Mouse (Mus musculus) cerebellum, postnatal 14 days (tissue): ENCODE data around the gene Usp4.
"Not testable (repeated sequence)": the region's sequence is repeated elsewhere in the genome, so short reads cannot be mapped to it uniquely, and the experiment has no call there.

ENCODE experiments used
- DNase-seq, 2 experiments: peaks; one replicate each; pipeline ENCODE4 v3.0.0; 2021; ENCODE audit warnings: mixed read lengths in 2 of 2

The Usp4 gene

DNA sequence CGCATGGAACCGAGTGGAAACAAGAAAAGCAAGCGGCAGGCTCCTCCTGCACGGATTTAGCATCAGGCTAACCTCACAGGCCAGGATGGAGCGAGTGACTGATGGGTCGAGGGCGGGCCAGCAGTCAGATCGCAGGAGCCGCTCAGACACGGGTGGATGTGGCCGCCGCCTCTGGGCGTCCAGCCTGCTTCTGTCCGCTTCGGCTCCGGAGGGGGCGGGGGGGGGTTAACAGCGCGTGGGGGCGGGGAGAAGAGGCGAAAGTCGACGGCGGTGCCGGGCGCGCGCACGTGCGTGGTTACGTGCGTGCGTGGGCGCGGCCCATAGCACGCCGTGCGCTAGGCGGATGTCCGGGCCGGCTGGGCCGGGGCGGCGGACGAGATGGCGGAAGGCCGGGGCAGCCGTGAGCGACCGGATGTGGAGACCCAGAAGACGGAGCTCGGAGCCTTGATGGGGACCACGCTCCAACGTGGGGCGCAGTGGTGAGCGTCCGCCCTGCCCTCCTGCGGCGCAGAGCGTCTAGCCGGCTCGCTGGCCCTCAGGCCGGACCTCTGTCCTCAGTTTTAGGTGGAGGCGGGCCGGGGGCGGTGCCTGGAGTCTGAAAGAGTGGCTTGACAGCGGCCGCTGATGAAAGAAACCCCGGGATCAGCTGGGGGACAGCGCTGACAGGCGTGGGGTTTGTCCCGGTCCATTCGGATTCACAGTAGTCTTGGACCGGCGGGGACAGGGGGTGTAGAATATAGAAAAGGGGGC lies at the start of gene Usp4:
Usp4 (plus strand) TSS at position 314 of the 750 bp plus-strand sequence.
- DNase-seq = peak; percentile 93 to 95

DNA sequence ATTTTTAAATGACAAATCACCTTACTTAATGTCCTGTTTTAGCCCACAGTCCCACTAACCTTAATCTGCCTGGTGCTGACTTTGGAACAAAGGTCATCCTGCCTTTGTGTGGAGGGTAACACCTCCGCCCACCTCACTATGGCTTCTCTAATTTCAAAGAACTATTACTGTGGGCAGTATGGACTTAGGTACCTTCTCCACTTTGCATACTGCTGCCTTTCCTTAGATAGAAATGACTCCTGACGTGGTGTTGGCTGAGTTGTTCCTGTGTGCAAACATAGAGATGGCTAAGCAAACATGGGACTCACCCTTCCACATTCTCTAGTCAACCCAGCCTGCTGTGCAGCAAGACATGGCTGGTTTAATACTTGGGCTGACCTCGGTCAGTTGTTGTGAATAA lies 45.8 kb upstream of the Usp4 start:
- no peak for DNase-seq

DNA sequence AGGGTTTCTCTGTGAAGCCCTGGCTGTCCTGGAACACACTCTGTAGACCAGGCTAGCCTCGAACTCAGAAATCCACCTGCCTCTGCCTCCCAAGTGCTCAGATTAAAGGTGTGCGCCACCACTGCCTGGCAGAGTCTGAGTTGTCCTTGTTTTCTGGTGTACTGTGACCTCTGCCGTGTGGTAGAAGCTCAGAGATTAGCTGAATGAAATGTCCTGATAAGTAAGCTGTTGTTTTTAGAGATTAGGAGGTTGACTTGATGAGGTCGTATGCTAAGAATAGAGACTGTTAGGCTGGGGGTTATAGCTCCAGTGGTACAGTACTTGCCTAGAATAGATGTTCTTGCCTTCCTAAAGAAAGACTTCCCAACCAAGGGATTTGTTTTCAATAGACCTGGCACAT lies 42.9 kb upstream of the Usp4 start:
- DNase-seq = no peak

DNA sequence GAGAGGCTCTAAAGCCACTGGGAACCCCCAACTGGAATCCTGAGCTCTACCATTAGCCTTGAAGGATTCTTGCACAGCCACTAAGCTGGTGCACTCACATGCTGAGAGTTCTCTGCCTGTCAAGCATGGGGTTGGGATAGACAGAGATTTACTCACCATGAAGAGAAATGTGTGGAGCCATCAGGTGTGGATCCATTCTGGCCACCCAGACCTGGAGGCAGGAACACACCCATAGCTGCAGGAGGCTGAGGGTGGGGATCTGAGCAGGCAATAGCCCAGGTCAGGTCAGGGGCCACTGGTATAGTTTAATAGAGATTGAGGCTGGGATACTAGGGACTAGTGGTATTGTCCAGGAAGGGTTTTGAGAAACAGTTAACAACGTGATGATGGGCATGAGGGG lies 42.5 kb upstream of the Usp4 start:
- DNase-seq = peak in 1 of 2 experiments; percentile 29

DNA sequence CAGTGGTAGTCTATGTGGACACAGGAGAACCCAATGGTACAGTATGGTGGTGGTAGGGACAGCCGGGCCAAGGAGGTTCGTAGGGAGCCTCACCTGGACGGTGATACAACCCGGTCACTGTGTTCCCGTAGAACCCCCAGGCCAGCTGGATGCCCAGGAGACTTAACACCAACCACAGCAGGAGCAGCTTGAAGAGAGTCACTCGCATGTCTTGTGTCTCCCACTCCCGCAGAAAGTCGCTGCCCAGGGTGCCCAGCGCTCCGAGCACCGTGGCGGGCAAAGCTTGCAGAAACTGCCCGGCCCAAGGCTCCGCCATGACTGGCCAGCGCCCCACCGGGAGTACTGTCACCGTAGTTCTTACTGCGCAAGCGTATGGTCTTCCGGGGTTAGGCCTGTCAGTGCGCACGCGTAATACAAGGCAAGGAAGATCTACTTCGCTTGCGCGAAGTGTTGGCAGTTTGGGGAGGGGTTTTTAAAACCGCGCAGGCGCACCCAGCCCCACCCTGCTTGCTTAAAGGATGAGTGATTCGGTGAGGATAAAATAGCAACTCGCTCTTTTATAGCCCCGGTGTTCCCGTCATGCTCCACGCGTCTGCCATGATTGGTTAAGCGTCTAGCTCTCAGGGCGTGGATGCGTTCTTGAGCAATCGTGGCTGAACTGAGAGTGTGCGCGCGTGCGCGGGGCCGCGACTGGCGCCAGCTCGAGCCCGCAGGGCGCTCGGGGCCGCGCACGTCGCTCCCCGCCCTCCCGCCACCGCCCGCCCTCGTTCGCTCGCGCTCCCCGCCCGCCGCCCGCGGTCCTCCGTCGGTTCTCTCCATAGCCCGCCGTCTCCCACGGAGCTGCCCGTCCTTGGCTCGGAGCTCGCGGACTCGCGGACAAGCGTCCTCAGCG lies 41.8 kb upstream of the Usp4 start, which contains the start of the genes Rhoa and Tcta:
Rhoa (plus strand) TSS at position 501 of the 892 bp plus-strand sequence.
Tcta (minus strand) TSS at position 532 of the 892 bp plus-strand sequence.
- DNase-seq = peak; percentile 96 to 98

DNA sequence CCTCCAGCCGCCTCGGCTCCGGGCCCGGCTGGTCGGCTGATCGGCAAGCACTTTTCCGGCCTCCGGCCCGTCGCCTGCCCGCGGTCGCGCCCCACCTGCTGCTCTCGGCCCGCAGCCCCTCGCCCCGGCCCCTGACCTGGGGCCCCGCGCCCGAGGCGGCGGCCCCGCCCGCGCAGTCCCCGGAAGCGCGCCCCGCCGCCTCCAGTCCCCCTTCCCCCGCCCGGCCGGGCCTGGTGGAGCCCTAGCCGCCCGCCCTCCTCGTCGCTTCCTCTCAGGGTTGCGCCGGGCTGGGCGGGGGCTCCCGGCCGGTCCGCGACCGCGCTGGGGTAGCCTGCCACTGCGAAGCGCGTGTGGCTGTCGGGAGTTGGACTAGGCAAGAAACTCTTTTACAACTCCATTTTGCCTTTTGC lies 41.1 kb upstream of the Usp4 start:
- DNase-seq = peak; percentile 79 to 83

DNA sequence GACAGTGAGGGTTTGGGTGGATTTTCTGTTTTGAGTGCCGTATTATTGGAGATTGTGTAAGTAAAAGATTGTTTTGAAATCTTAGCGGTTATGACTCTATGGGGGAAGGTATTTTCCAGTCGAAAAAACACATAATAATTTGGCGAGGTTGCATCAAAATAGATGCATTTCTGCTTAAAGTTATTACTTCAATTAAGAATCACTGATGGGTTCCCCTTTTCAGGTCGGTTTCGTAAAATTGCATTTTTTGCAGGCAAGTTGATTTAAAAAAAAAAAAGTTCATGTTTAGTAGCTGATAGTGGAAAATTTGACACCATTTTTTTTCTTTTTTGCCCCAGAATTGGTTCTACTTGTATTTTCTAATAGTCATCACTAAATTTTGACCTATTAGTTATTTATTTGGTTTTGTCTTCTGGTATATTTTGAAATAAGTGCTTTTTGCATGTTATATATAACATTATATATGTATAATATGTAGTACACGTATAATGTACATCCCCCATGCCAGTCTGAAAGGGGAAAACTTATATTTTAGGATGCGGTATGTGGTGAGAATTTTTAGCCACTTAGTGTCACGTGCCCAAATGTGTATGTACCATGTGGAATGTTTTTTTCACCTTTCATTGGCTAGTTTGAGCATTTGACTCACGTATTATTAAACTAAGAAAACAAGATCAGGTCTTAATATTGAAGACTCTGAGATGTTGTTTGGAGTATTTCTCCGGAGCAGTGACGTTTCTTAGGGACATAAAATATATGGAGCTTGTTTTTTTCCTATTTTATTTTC lies 40.4 kb upstream of the Usp4 start:
- no peak for DNase-seq

DNA sequence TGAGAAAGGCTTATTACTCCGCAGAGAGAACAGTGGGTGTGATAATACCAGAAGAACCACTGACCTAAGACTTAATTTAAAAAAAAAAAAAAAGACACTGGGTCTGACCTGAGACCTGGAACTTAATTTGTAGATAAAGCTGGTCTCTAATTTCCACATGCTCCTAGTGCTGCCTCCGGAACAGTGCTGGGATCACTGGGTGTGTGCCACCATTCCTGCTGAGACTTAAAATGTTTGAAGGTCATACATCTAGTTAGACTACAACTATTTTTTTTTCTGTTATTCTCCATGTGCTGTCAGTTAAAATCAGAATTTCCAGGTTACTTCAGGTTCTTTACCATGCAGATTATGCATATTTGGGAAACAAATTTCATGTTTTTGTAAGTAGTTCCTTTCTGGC lies 39.5 kb upstream of the Usp4 start:
- no peak for DNase-seq

DNA sequence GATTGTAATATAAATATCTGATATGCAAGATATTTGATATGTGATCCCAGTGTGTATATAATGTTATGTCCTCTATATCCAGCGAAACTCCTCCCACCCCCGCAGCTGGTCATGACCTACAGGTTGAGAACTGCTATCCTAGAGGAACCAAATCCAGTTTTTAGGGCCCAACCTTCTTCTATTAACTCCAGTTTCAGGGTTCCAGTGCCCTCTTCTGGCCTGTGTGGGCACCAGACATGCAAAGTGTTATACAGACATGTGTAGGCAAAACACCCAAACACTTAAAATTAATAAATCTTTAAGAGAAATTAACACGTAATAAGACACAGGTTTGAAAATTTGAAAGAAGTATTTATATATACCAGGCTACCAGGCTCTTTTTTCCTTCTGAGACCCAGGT lies 30.1 kb upstream of the Usp4 start:
- DNase-seq = no peak

DNA sequence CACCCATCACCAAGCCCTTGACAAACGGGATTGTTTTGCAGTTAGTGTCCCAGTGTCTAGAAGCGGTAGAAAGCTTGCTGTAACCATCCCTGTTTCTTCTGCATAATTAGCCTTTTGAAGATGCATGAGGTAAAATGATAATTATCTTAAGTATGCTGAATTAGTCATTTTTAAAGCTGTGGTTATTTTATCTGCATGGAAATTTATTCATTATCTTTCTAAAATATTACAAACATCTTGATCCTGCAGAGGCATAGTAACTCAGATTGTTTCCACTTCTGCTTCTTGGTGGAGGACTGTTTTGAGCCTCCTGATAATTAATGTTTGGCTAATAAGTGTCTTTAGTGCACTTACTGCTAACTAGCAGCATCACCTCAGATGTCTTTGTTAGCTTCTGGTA lies 29.2 kb upstream of the Usp4 start:
- no peak for DNase-seq

DNA sequence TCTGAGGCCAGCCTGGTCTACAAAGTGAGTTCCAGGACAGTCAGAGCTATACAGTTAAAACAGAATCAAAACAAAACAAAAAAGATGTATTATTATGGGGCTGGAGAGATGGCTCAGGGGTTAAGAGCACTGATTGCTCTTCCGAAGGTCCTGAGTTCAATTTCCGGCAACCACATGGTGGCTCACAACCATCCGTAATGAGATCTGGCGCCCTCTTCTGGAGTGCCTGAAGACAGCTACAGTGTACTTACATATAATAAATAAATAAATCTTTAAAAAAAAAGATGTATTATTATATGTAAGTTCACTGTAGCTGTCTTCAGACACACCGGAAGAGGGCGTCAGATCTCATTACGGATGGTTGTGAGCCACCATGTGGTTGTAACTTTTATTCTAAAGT lies 25.6 kb upstream of the Usp4 start:
- not testable (repeated sequence) for DNase-seq

DNA sequence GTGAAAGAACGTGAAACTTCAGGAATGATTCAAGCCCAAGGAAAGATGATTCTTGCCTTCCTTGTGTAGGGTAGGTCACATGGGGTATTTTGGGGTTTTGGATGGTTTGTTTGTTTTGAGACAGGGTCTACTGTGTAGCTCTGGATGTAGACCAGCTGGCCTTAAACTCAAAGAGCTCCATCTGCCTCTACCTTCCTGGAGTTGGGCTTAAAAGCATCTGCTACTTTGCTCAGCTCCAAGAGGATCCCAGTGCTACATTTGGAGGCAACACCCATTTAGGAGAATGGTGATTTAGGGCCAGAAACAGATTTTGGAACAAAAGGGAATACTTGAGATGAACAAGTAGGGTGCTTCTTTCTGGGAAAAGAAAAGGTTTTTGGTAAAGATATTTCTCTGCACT lies 22.9 kb upstream of the Usp4 start:
- DNase-seq = peak; percentile 57 to 73

DNA sequence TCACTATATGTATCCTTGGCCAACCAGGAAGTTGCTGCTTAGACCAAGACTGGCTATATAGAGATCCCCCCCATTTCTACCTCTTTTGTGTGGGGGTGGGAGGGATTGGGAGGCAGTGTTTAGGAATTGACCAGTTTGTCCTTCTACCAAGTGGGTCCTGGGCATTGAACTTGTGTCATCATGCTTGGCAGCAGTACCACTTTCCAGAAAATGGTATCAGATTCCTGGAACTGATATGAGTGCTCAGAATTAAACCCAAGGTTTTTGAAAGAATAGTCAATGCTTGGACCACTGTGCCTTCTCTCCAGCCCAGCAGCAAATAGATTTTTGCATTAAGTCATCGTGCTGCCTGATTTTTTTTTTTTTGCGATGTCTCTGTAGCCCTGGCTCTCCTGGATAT lies 21.8 kb upstream of the Usp4 start:
- no peak for DNase-seq

DNA sequence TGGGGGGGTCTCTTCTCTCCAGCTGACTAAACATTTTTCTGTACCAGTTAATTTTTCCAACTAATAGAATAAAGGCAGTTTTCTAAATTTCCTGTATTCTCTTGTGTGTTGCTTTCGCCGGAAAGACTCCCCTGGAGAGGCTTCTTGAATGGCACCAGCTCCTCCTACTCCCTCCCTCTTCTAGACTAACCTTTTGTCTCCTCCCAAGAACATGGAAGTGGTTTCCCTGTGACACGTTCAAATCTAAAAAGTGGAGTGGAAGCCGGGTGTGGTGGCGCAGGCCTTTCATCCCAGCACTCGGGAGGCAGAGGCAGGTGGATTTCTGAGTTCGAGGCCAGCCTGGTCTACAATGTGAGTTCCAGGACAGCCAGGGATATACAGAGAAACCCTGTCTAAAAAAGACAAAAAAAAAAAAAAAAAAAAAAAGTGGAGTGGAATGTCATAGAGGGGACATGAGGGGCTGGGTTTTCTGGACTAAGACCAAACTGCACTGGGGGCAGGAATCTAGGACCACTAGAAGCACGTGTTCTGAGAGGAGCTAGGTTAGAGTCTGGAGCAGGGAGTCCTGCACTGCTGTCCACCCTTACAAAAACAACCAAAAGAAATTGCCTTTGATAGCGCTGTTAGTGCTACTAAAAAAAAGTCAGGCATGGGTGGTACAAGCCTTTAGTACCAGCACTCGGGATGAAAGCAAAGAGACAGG lies 9.7 kb upstream of the Usp4 start:
- no peak for DNase-seq

DNA sequence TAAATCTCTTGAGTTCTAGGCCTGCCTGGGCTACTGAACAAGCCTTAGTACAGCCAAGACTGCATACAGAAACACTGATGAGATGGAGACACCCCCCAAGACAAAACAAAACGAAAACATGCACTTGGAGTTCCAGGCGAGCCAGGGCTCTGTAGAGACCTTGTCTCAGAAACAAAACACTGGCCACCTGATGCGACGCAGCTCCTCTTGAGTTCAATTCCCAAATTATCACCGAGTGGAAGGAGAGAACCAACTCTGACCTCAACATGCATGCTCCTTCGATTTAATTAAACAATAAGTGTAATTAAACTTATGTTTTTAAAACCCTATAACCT lies 9.1 kb upstream of the Usp4 start:
- DNase-seq = peak in 1 of 2 experiments; percentile 19

DNA sequence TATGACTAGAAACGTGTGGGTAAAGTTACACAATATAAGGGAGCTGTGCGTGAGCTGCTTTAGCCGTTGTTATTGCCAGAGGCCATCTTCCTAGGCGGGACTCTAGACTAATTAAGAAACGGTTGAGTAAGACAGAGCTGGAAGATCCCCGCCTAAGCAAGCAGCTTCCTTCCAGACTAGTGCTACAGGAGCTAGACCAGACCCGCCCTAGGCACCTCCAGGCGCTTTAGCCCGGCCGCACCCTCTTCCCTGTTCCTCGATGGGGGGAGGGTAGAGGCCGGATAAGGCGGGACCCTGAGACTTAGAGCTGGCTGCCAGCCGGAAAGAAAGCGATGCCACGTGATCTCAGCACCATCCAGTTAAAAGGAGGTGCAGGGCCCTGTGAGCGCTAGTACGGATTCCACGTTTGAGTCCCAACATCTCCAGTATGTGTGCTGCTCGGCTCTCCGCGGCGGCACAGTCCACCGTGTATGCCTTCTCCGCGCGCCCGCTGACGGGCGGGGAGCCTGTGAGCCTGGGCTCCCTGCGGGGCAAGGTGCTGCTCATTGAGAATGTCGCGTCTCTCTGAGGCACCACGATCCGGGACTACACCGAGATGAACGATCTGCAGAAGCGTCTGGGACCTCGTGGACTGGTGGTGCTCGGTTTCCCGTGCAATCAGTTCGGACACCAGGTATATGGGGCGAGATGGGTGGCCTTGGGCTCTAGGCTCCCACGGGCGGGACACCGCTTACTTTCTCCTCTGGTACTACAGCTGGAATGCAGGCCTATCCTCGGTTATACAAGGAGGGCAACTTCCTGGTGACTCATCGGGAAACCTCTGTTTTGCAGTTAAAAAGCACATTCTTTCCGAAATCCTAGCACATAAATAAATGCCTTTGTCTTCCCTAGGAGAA lies 8.5 kb upstream of the Usp4 start, which contains the start of gene Gpx1:
Gpx1 (plus strand) TSS at position 18 of the 896 bp plus-strand sequence.
- DNase-seq = peak; percentile 89 to 91

DNA sequence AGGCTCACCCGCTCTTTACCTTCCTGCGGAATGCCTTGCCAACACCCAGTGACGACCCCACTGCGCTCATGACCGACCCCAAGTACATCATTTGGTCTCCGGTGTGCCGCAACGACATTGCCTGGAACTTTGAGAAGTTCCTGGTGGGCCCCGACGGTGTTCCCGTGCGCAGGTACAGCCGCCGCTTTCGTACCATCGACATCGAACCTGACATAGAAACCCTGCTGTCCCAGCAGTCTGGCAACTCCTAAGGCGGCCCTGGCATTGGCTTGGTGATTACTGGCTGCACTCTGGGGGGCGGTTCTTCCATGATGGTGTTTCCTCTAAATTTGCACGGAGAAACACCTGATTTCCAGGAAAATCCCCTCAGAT lies 7.8 kb upstream of the Usp4 start:
- peak; percentile 36 to 42 for DNase-seq

DNA sequence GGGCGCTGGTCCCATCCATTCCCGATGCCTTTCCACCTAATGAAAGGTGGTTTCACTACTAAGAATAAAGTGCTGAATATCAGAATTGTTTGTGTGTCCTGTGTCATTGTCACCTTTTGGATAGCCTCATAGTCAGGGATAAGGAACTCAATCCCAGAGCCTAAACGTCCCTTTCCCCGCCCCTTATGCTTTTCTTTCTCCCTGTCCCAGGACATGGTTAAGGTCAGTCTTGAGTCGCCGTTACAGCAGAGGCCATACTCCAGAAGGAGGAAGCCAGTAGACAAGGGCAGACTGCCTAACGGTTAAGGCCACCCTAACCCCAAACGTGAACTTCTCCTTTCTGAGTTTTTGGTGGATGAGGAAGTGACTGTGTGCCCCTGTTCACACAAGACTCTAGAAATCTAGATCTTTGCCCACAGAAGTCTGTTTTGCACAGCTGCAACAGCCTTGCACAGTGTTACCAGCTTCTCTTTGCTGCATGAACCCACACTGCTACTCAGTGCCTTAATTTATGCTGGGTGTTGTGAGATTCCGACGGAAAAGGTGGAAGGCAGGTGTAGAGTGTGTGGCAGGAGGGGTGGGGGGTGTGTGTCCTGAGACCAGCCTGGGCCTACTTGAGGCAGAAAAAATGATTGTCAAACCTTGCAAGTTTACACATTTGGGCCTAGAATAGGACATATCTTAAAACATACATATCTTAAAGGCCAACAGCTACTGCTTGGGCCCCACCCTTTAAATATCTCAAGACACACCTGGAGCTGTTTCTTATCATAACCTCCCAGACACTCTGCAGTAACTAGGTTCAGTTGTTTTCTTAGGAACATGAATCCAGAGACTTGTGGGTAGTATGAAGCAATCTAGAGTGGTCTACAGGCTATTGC lies 7.2 kb upstream of the Usp4 start:
- no peak for DNase-seq

DNA sequence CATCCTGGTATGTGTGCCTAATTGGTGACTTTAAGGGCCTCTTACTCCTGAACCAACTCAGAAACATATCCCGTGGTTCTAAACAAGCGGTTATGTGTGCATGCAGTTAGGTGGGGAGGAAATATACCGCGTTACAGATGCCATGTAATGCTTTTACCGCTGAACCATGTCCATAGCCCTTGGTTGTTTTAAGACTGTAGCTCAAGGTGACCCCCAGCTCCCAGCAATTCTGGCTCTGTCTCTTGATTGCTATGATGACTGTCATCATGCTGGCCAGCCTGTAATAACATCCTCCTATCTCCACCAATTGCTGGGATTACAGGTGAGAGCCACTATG lies 6.5 kb upstream of the Usp4 start:
- DNase-seq = no peak

DNA sequence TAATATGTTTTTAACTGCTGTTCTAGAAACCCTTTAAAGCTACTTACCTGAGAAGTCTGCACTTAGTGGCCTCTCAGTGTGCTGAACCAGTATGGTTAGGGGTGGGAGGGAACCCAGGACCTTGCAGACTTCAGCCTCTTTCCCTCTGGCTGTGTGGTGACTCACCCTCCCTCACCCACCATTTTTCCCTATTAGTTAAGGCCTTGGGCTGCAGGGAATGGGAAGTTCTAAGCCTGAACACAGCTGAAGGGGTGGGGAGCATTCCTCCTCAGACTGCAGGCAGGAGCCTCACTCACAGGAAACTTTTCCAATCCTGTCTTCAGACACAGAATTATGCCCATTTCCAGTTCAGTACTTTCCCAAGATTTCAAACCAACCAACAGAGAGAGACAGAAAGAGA lies 5.9 kb upstream of the Usp4 start:
- no peak for DNase-seq
